Mouse (Mus musculus) hindbrain, embryonic 16.5 days (tissue): ENCODE measurements around the gene Flvcr1. TPM values are rescaled to one million over a fixed set of nuclear protein-coding genes. Genes with fewer than 3 reads are reported as not detected.

Experiments
- ATAC-seq: fragments of 200-750 bp; cut with Nextera tagmentation; 2 replicates; pipeline ENCODE4 v1.8.0; 2017; ENCODE audit warnings: moderate TSS enrichment, moderate library complexity
- H3K27ac ChIP-seq: fragments of 300-500 bp; sonication (generic); 2 replicates; pipeline ENCODE4 v1.5.1; 2014; ENCODE audit warnings: low read depth, mild to moderate bottlenecking, control low read depth, low read length, moderate library complexity
- H3K27me3 ChIP-seq: fragments of 300-500 bp; sonication (generic); replicated peaks from 2 replicates; pipeline ENCODE4 v1.6.1; 2014; ENCODE audit warnings: low read length; ENCODE audit not compliant: control insufficient read depth, insufficient read depth
- H3K36me3 ChIP-seq: fragments of 300-500 bp; sonication (generic); 2 replicates; pipeline ENCODE4 v1.6.1; 2014; ENCODE audit warnings: mild to moderate bottlenecking, low read length, moderate library complexity, mixed read lengths; ENCODE audit not compliant: control insufficient read depth, insufficient read depth
- H3K4me1 ChIP-seq: fragments of 300-500 bp; sonication (generic); 2 replicates; pipeline ENCODE4 v1.6.1; 2014; ENCODE audit warnings: low read depth, low read length; ENCODE audit not compliant: control insufficient read depth, insufficient read depth
- H3K4me2 ChIP-seq: fragments of 300-500 bp; sonication (generic); 2 replicates; pipeline ENCODE4 v1.6.1; 2014; ENCODE audit warnings: mild to moderate bottlenecking, low read length, control low read depth, moderate library complexity
- H3K4me3 ChIP-seq: fragments of 300-500 bp; sonication (generic); 2 replicates; pipeline ENCODE4 v1.5.1; 2014; ENCODE audit warnings: mild to moderate bottlenecking, low read length, control low read depth, moderate library complexity
- H3K9ac ChIP-seq: fragments of 300-500 bp; sonication (generic); 2 replicates; pipeline ENCODE4 v1.6.1; 2014; ENCODE audit warnings: low read depth, mild to moderate bottlenecking, control low read depth, low read length, moderate library complexity
- H3K9me3 ChIP-seq: fragments of 300-500 bp; sonication (generic); 2 replicates; pipeline ENCODE4 v1.6.1; 2014; ENCODE audit warnings: mild to moderate bottlenecking, low read length, moderate library complexity; ENCODE audit not compliant: control insufficient read depth
- WGBS: fragments of 180-500 bp; shearing (Covaris S2); extraction: QIAGEN DNeasy Blood & Tissue Kit; methylation state at CpG from one replicate; pipeline ENCODE4 v1.1.7; 2014; 5-methylcytosine and 5-hydroxymethylcytosine counted together
- polyA plus RNA-seq: library from polyadenylated mRNA; unstranded; fragments of >200 nt; fragmentation: Nextera tagmentation; extraction: Ambion mirVana; gene quantifications from 2 replicates; pipeline ENCODE4 v1.2.1, GENCODE M21; 2015

Gene Flvcr1
- polyA plus RNA-seq, 1 experiment from 2014 or later, result 8.6 TPM

- Histone ChIP-seq H3K27me3 (no peaks in the 10 kb centered on the region), H3K36me3 (peaks cover 2% of the 10 kb centered on the region; the same call in 1 of the 2 replicates), H3K9me3 (peaks cover 4% of the 10 kb centered on the region; the same call in 1 of the 2 replicates), H3K27ac (no peak overlapping the region), H3K4me2 (no peak overlapping the region), H3K9ac (no peak overlapping the region), H3K4me3 (no peak overlapping the region), H3K4me1 (no peaks in the 10 kb centered on the region)
- 70% methylated on average over 3 of the region's 3 CpGs for WGBS
- ATAC-seq, result no peak
Observed at GRCm38 (mm10) chr1:191000686-191001085, 25.3 kb downstream of the Flvcr1 start.

GRCm38 (mm10) chr1:190998027-190998426 is 27.9 kb downstream of the Flvcr1 start:
- Histone ChIP-seq H3K27me3 (no peaks in the 10 kb centered on the region), H3K4me2 (no peak overlapping the region), H3K4me3 (no peak overlapping the region), H3K4me1 (no peaks in the 10 kb centered on the region), H3K9me3 (peaks cover 4% of the 10 kb centered on the region; the same call in 1 of the 2 replicates), H3K27ac (no peak overlapping the region), H3K36me3 (no peaks in the 10 kb centered on the region), H3K9ac (no peak overlapping the region)
- no peak for ATAC-seq
- WGBS, result 85% methylated on average over 1 of the region's 1 CpGs

- Histone ChIP-seq H3K4me1 (no peaks in the 10 kb centered on the region), H3K9me3 (peaks cover 4% of the 10 kb centered on the region; the same call in 1 of the 2 replicates), H3K4me3 (no peak overlapping the region), H3K27ac (no peak overlapping the region), H3K4me2 (no peak overlapping the region), H3K27me3 (no peaks in the 10 kb centered on the region), H3K9ac (no peak overlapping the region), H3K36me3 (no peaks in the 10 kb centered on the region)
- ATAC-seq, result no peak
- 72% methylated on average over 6 of the region's 6 CpGs for WGBS
Observed at GRCm38 (mm10) chr1:190996346-190996877, 29.5 kb downstream of the Flvcr1 start.

- Histone ChIP-seq H3K4me3 (no peak overlapping the region), H3K4me1 (no peaks in the 10 kb centered on the region), H3K4me2 (no peak overlapping the region), H3K9ac (no peak overlapping the region), H3K27me3 (no peaks in the 10 kb centered on the region), H3K27ac (no peak overlapping the region), H3K9me3 (peaks cover 4% of the 10 kb centered on the region; the same call in 1 of the 2 replicates), H3K36me3 (no peaks in the 10 kb centered on the region)
- WGBS, result 38% methylated on average over 7 of the region's 7 CpGs
- ATAC-seq, result peak; percentile 73
Observed at GRCm38 (mm10) chr1:190995548-190995947, 30.4 kb downstream of the Flvcr1 start.

GRCm38 (mm10) chr1:190989437-190990082 is 36.4 kb downstream of the Flvcr1 start:
- H3K9ac ChIP-seq, result no peak overlapping the region
- H3K4me2 ChIP-seq, result no peak overlapping the region
- no peak for ATAC-seq
- H3K36me3 ChIP-seq, result no peaks in the 10 kb centered on the region
- 80% methylated on average over 9 of the region's 9 CpGs for WGBS
- no peaks in the 10 kb centered on the region for H3K9me3 ChIP-seq
- no peak overlapping the region for H3K27ac ChIP-seq
- H3K4me1 ChIP-seq, result no peaks in the 10 kb centered on the region
- no peaks in the 10 kb centered on the region for H3K27me3 ChIP-seq
- H3K4me3 ChIP-seq, result no peak overlapping the region

GRCm38 (mm10) chr1:190981412-190981811 is 44.5 kb downstream of the Flvcr1 start:
- Histone ChIP-seq H3K36me3 (no peaks in the 10 kb centered on the region), H3K9ac (no peak overlapping the region), H3K4me2 (no peak overlapping the region), H3K27ac (no peak overlapping the region), H3K4me3 (no peak overlapping the region), H3K27me3 (no peaks in the 10 kb centered on the region), H3K9me3 (no peaks in the 10 kb centered on the region), H3K4me1 (peaks cover 13% of the 10 kb centered on the region)
- ATAC-seq, result no peak
- WGBS, result 86% methylated on average over 4 of the region's 4 CpGs

GRCm38 (mm10) chr1:190980470-190980869 is 45.5 kb downstream of the Flvcr1 start:
- no peak for ATAC-seq
- H3K4me2 ChIP-seq, result no peak overlapping the region
- H3K4me1 ChIP-seq, result peaks cover 21% of the 10 kb centered on the region
- no peak overlapping the region for H3K9ac ChIP-seq
- no peaks in the 10 kb centered on the region for H3K27me3 ChIP-seq
- H3K9me3 ChIP-seq, result no peaks in the 10 kb centered on the region
- H3K27ac ChIP-seq, result no peak overlapping the region
- H3K4me3 ChIP-seq, result no peak overlapping the region
- no peaks in the 10 kb centered on the region for H3K36me3 ChIP-seq
- WGBS, result 94% methylated on average over 1 of the region's 1 CpGs

- ATAC-seq, result peak; percentile 97
- peaks cover 33% of the 10 kb centered on the region for H3K4me1 ChIP-seq
- H3K9me3 ChIP-seq, result no peaks in the 10 kb centered on the region
- peak within 1 kb of the TSS; percentile 70 for H3K4me3 ChIP-seq
- H3K4me2 ChIP-seq, result peak within 1 kb of the TSS; percentile 88
- peak within 1 kb of the TSS; percentile 97 for H3K27ac ChIP-seq
- H3K9ac ChIP-seq, result peak within 1 kb of the TSS; percentile 87
- under 1% methylated on average over 37 of the region's 38 CpGs for WGBS
- no peaks in the 10 kb centered on the region for H3K27me3 ChIP-seq
- H3K36me3 ChIP-seq, result no peaks in the 10 kb centered on the region
Observed at GRCm38 (mm10) chr1:190979100-190979563, 46.8 kb downstream of the Flvcr1 start, which contains the start of gene Vash2. TSS of gene Vash2 (minus strand) at chr1:190979296.

GRCm38 (mm10) chr1:190978511-190979073 is 47.4 kb downstream of the Flvcr1 start:
- ATAC-seq, result peak; percentile 77
- no peaks in the 10 kb centered on the region for H3K9me3 ChIP-seq
- no peaks in the 10 kb centered on the region for H3K27me3 ChIP-seq
- WGBS, result under 1% methylated on average over 42 of the region's 46 CpGs
- peak overlapping the region; percentile 87 for H3K9ac ChIP-seq
- peak overlapping the region; percentile 70 for H3K4me3 ChIP-seq
- no peaks in the 10 kb centered on the region for H3K36me3 ChIP-seq
- peak overlapping the region; percentile 97 for H3K27ac ChIP-seq
- peaks cover 33% of the 10 kb centered on the region for H3K4me1 ChIP-seq
- peak overlapping the region; percentile 88 for H3K4me2 ChIP-seq
